Mouse (Mus musculus) liver, embryonic 16.5 days (tissue): ENCODE data around the gene Ftl1. TPM values are rescaled to one million over a fixed set of nuclear protein-coding genes. Genes with fewer than 3 reads are reported as not detected.

Source experiments
- ATAC-seq: fragments of 200-750 bp; cut with Nextera tagmentation; 2 replicates; pipeline ENCODE4 v1.8.0; 2017; ENCODE audit warnings: low read depth, mild to moderate bottlenecking, moderate number of reproducible peaks, moderate library complexity
- H3K27ac ChIP-seq: fragments of 300-500 bp; sonication (generic); 2 replicates; pipeline ENCODE4 v1.5.1; 2014; ENCODE audit warnings: mild to moderate bottlenecking, low read length
- H3K27me3 ChIP-seq: fragments of 300-500 bp; sonication (generic); 2 replicates; pipeline ENCODE4 v1.6.1; 2014; ENCODE audit warnings: low read depth, low read length, mixed read lengths; ENCODE audit not compliant: control insufficient read depth, insufficient read depth
- H3K36me3 ChIP-seq: fragments of 300-500 bp; sonication (generic); 2 replicates; pipeline ENCODE4 v1.6.1; 2014; ENCODE audit warnings: mild to moderate bottlenecking; ENCODE audit not compliant: control insufficient read depth, insufficient read depth
- H3K4me1 ChIP-seq: fragments of 300-500 bp; sonication (generic); 2 replicates; pipeline ENCODE4 v1.6.1; 2014; ENCODE audit warnings: low read depth, low read length, mixed read lengths; ENCODE audit not compliant: control insufficient read depth
- H3K4me2 ChIP-seq: fragments of 300-500 bp; sonication (generic); 2 replicates; pipeline ENCODE4 v1.6.1; 2014; ENCODE audit warnings: low read depth, low read length, mixed read lengths
- H3K4me3 ChIP-seq: fragments of 300-500 bp; sonication (generic); 2 replicates; pipeline ENCODE4 v1.5.1; 2014; ENCODE audit warnings: low read depth, mild to moderate bottlenecking, low read length
- H3K9ac ChIP-seq: fragments of 300-500 bp; sonication (generic); 2 replicates; pipeline ENCODE4 v1.6.1; 2014; ENCODE audit warnings: low read depth, low read length
- H3K9me3 ChIP-seq: fragments of 300-500 bp; sonication (generic); replicated peaks from 2 replicates; pipeline ENCODE4 v1.6.1; 2016; ENCODE audit warnings: low read length; ENCODE audit not compliant: control insufficient read depth
- WGBS: fragments of 180-500 bp; shearing (Covaris S2); extraction: QIAGEN DNeasy Blood & Tissue Kit; methylation state at CpG from one replicate; pipeline ENCODE4 v1.1.7; 2014; ENCODE audit not compliant: insufficient replicate concordance; 5-methylcytosine and 5-hydroxymethylcytosine counted together
- polyA plus RNA-seq: library from polyadenylated mRNA; unstranded; fragments of >200 nt; fragmentation: Nextera tagmentation; extraction: Ambion mirVana; gene quantifications from 2 replicates; pipeline ENCODE4 v1.2.1, GENCODE M21; 2015

The Ftl1 gene
- polyA plus RNA-seq, 1 experiment from 2014 or later = 6,125 TPM

DNA sequence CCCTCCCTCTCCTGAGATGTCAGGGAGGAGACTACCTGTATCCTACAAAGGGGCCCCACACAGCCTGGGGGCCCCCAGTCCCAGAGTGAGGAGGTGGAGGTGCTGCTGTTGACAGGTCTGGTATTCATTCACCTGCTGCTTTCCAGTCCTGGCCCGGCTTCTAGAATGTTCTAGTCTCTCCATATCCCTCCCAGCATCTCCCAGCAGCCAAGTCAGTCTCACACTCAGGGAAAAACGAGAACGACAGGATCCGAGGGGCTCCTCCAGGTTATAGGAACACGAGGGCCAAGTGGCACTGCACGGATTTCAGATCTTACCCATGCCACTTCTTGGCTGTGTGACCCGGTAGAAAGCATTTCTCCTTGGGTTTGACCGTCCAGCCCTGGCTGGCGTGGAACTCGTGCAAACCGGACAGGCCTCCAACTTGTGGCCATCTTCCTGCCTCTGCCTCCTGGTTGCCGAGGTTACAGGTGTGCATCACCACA, 44.9 kb downstream of the Ftl1 start:
- Histone ChIP-seq H3K4me1 (peaks cover 13% of the 10 kb centered on the region), H3K4me3 (no peak overlapping the region), H3K9ac (no peak overlapping the region), H3K4me2 (no peak overlapping the region), H3K9me3 (no peaks in the 10 kb centered on the region), H3K36me3 (no peaks in the 10 kb centered on the region), H3K27me3 (peaks cover 97% of the 10 kb centered on the region), H3K27ac (no peak overlapping the region)
- ATAC-seq = no peak
- 23% methylated on average over 12 of the region's 12 CpGs for WGBS

GRCm38 (mm10) chr7:45413864-45414739, 45.6 kb downstream of the Ftl1 start:
- H3K4me3 ChIP-seq = peak overlapping the region; percentile 51
- peak overlapping the region; percentile 61 for H3K4me2 ChIP-seq
- H3K4me1 ChIP-seq = peaks cover 13% of the 10 kb centered on the region
- ATAC-seq = no peak
- H3K27ac ChIP-seq = no peak overlapping the region
- H3K9ac ChIP-seq = 0 out of 2 replicates have a peak overlapping the region, but pooled peaks have one; percentile 11
- 2% methylated on average over 27 of the region's 27 CpGs for WGBS
- H3K36me3 ChIP-seq = no peaks in the 10 kb centered on the region
- no peaks in the 10 kb centered on the region for H3K9me3 ChIP-seq
- H3K27me3 ChIP-seq = peaks cover 96% of the 10 kb centered on the region

- Histone ChIP-seq H3K4me1 (peaks cover 13% of the 10 kb centered on the region), H3K4me2 (peak within 1 kb of the TSS; percentile 61), H3K9ac (0 out of 2 replicates have a peak within 1 kb of the TSS, but pooled peaks have one; percentile 11), H3K9me3 (no peaks in the 10 kb centered on the region), H3K27ac (no peak within 1 kb of the TSS), H3K4me3 (peak within 1 kb of the TSS; percentile 51), H3K36me3 (no peaks in the 10 kb centered on the region), H3K27me3 (peaks cover 96% of the 10 kb centered on the region)
- peak; percentile 36 for ATAC-seq
- WGBS = 4% methylated on average over 29 of the region's 45 CpGs
These were observed 46.4 kb downstream of the Ftl1 start, which contains the start of gene Ntf5 for GRCm38 (mm10) chr7:45413113-45413863. Ntf5 (plus strand) TSS chr7:45413695.

DNA sequence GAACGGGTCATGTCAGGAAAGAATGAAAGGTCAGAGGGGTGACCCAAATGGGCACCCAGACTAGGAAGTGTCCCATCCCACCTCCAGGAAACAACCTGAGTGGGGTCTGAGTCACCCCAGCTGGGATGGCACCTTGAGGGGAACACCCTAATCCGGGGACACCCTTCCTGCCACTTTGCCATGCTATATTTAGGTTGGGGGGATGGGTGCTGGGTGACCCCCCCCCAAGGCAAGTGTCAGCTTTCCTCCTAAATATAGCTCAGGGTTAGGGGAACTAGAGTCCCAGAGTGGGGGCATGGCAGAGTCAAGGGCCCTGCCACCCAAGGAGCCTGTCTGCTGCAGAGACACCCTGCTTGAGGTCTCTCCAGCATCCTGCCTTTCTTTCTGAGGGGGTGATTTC, 47.3 kb downstream of the Ftl1 start:
- Histone ChIP-seq H3K9ac (no peak overlapping the region), H3K4me2 (no peak overlapping the region), H3K27me3 (peaks cover 96% of the 10 kb centered on the region), H3K36me3 (no peaks in the 10 kb centered on the region), H3K4me3 (no peak overlapping the region), H3K9me3 (no peaks in the 10 kb centered on the region), H3K4me1 (peaks cover 13% of the 10 kb centered on the region), H3K27ac (no peak overlapping the region)
- 57% methylated on average over 2 of the region's 2 CpGs for WGBS
- no peak for ATAC-seq

- H3K9me3 ChIP-seq = no peaks in the 10 kb centered on the region
- H3K27ac ChIP-seq = no peak overlapping the region
- ATAC-seq = no peak
- no peak overlapping the region for H3K9ac ChIP-seq
- no peaks in the 10 kb centered on the region for H3K36me3 ChIP-seq
- 64% methylated on average over 8 of the region's 8 CpGs for WGBS
- no peak overlapping the region for H3K4me2 ChIP-seq
- H3K4me3 ChIP-seq = no peak overlapping the region
- H3K4me1 ChIP-seq = peaks cover 12% of the 10 kb centered on the region
- H3K27me3 ChIP-seq = peaks cover 92% of the 10 kb centered on the region
These were observed 50.1 kb downstream of the Ftl1 start for GRCm38 (mm10) chr7:45409497-45410163.

- Histone ChIP-seq H3K4me1 (peaks cover 8% of the 10 kb centered on the region), H3K9me3 (no peaks in the 10 kb centered on the region), H3K4me3 (no peak overlapping the region), H3K4me2 (no peak overlapping the region), H3K27me3 (peaks cover 85% of the 10 kb centered on the region), H3K36me3 (no peaks in the 10 kb centered on the region), H3K27ac (no peak overlapping the region), H3K9ac (no peak overlapping the region)
- WGBS = 73% methylated on average over 17 of the region's 17 CpGs
- ATAC-seq = no peak
These were observed 50.7 kb downstream of the Ftl1 start for GRCm38 (mm10) chr7:45408949-45409348.

DNA sequence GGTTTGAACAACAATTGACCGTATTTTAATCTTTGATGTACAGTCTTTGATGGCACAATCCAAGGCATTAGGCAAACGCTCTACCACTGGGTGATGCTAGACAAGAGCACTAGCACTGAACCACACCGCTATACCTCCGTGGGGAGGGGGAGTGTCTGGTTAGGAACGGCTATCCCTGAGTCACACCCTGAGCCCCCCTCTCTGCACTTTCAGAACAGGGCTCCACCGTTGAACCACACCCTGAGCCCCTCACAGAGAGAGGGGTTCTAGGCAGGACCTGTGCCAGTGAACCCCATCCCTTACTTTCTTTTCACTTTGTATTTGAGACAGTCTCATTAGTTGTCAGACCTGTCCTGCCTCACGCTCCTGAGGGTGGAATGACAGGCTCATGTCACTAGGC, 51.3 kb downstream of the Ftl1 start:
- no peak overlapping the region for H3K27ac ChIP-seq
- no peak for ATAC-seq
- 59% methylated on average over 7 of the region's 7 CpGs for WGBS
- H3K9me3 ChIP-seq = no peaks in the 10 kb centered on the region
- H3K4me3 ChIP-seq = no peak overlapping the region
- H3K4me2 ChIP-seq = no peak overlapping the region
- H3K4me1 ChIP-seq = peaks cover 3% of the 10 kb centered on the region
- H3K27me3 ChIP-seq = peaks cover 79% of the 10 kb centered on the region
- no peak overlapping the region for H3K9ac ChIP-seq
- H3K36me3 ChIP-seq = no peaks in the 10 kb centered on the region
